Mouse (Mus musculus) mesoderm, embryonic 11.5 days (tissue): ENCODE measurements around the gene Alyref.
A peak's percentile ranks its signal among the peaks of the same experiment; 100 is the strongest.

Source experiments
- DNase-seq: peaks from one replicate; pipeline ENCODE4 v3.0.0-alpha.2; 2012; ENCODE audit warnings: low read depth, low spot score

Alyref gene

GRCm38 (mm10) chr11:120626785-120627467 lies 28.8 kb upstream of the Alyref start:
- DNase-seq = no peak

GRCm38 (mm10) chr11:120625152-120625775 lies 27.1 kb upstream of the Alyref start, which contains the start of gene Sirt7:
Gene Sirt7 (minus strand): TSS chr11:120625240.
- DNase-seq = no peak

- peak; percentile 86 for DNase-seq
Measured at GRCm38 (mm10) chr11:120624680-120625111, 26.5 kb upstream of the Alyref start.

- peak; percentile 57 for DNase-seq
Measured at GRCm38 (mm10) chr11:120623961-120624679, 26.0 kb upstream of the Alyref start.

- DNase-seq = no peak
Measured at GRCm38 (mm10) chr11:120622805-120623204, 24.6 kb upstream of the Alyref start.

GRCm38 (mm10) chr11:120620195-120620594 lies 22.0 kb upstream of the Alyref start:
- DNase-seq = no peak

- DNase-seq = no peak
Measured at GRCm38 (mm10) chr11:120618619-120619535, 20.7 kb upstream of the Alyref start.

- peak; percentile 94 for DNase-seq
Measured at GRCm38 (mm10) chr11:120617519-120618112, 19.5 kb upstream of the Alyref start, which contains the start of gene Pcyt2. Gene Pcyt2 (minus strand): TSS chr11:120617936.

GRCm38 (mm10) chr11:120616617-120617294 lies 18.6 kb upstream of the Alyref start:
- DNase-seq = no peak

GRCm38 (mm10) chr11:120615606-120616203 lies 17.5 kb upstream of the Alyref start:
- no peak for DNase-seq

GRCm38 (mm10) chr11:120615167-120615566 lies 17.0 kb upstream of the Alyref start:
- no peak for DNase-seq

- no peak for DNase-seq
Measured at GRCm38 (mm10) chr11:120613976-120614375, 15.8 kb upstream of the Alyref start.

- no peak for DNase-seq
Measured at GRCm38 (mm10) chr11:120613481-120613972, 15.4 kb upstream of the Alyref start.

- DNase-seq = peak; percentile 72
Measured at GRCm38 (mm10) chr11:120612763-120613162, 14.6 kb upstream of the Alyref start.

- no peak for DNase-seq
Measured at GRCm38 (mm10) chr11:120610477-120611046, 12.4 kb upstream of the Alyref start.

- DNase-seq = no peak
Measured at GRCm38 (mm10) chr11:120609250-120609649, 11.1 kb upstream of the Alyref start.

- no peak for DNase-seq
Measured at GRCm38 (mm10) chr11:120608241-120609034, 10.3 kb upstream of the Alyref start, which contains the start of gene Npb. Gene Npb (plus strand): TSS chr11:120608477.

GRCm38 (mm10) chr11:120606764-120607163 lies 8.6 kb upstream of the Alyref start:
- DNase-seq = no peak
